Mouse (Mus musculus): ENCODE measurements around the gene Myo10. TPM values are rescaled to one million over a fixed set of nuclear protein-coding genes. Genes with fewer than 3 reads are reported as not detected.

The Myo10 gene
- polyA plus RNA-seq, 1 experiment, result 32.8 TPM

- Histone ChIP-seq H3K4me1 (ENCODE audit: control insufficient read depth, insufficient read depth, low read length) (no peaks in the 10 kb centered on the region), H3K27ac (ENCODE audit: insufficient read depth, low read length) (no peak overlapping the region), H3K4me3 (ENCODE audit: insufficient read depth, low read length) (no peak overlapping the region)
- TF ChIP-seq POLR2A (IDR thresholded peaks at IDR 0.05; ENCODE audit: extremely low read depth, insufficient read depth, low read length), result no peak
- TF ChIP-seq CTCF (IDR thresholded peaks at IDR 0.05; ENCODE audit: extremely low read depth, insufficient read depth, low read length), result no peak
Observed at GRCm38 (mm10) chr15:25640840-25641752, 18.8 kb downstream of the Myo10 start.

DNA sequence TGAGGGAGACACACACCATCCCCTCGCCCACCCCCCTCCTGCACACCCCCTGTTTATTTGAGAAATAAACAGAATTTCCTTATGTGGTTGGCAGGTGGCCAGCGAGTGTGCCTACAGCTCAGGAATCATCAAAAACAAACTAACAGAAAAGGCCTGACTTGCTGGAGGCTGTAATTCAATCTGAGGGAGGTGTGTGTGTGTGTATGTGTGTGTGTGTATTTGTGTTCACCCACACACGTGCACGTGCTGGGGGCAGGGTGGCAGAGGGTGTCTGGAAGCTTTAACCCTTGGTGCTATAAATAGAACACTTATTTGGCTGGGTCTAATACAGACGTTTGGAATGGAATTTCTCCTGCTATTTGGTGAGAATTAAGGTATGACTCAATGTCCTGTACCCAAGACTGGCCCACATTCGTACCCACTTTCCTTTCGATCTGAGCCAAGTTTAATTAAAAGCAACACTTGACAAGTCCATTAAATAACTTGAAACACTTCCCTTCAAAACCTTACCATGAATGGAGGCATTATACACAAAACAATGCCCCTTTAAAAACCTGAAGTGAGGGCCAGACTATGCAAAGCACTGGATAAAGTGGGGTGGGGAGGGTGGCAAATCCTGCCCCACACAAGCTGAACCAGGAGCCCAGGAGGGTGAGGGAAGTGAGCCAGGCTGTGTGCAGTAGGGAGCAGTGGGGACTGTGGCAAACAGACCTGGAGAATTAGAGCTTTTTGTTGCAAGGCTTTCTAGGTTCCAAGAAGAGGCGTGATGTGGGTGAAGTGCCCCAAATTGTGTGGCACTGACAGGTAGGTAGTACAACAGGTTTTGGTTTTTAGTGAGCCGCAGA is 20.1 kb downstream of the Myo10 start:
- H3K4me1 ChIP-seq (ENCODE audit: control insufficient read depth, insufficient read depth, low read length), result no peaks in the 10 kb centered on the region
- H3K4me3 ChIP-seq (ENCODE audit: insufficient read depth, low read length), result no peak overlapping the region
- no peak overlapping the region for H3K27ac ChIP-seq (ENCODE audit: insufficient read depth, low read length)
- TF ChIP-seq CTCF (IDR thresholded peaks at IDR 0.05; ENCODE audit: extremely low read depth, insufficient read depth, low read length), result no peak
- no peak for TF ChIP-seq POLR2A (IDR thresholded peaks at IDR 0.05; ENCODE audit: extremely low read depth, insufficient read depth, low read length)

DNA sequence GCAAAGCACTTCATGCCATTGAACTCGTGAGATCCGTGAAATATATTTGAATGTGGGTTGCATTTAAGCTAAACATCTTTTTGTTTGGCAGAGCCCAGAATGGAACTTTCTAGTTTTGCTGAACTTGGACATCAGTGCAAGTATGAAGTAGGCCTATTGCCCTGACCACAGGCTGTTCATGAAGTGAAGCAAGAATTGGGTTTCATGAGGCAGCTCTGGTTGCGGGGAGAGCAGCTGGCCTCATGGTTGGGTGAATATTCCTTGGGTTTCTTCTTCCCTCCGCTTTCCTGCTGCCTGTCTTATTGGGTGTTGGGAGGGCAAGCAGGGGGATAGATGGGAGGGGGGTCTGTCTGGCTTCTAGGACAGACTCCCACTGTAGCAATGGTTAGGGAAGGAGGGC is 23.5 kb downstream of the Myo10 start:
- Histone ChIP-seq H3K4me1 (ENCODE audit: control insufficient read depth, insufficient read depth, low read length) (no peaks in the 10 kb centered on the region), H3K27ac (ENCODE audit: insufficient read depth, low read length) (no peak overlapping the region), H3K4me3 (ENCODE audit: insufficient read depth, low read length) (no peak overlapping the region)
- TF ChIP-seq CTCF (IDR thresholded peaks at IDR 0.05; ENCODE audit: extremely low read depth, insufficient read depth, low read length) (no peak), POLR2A (IDR thresholded peaks at IDR 0.05; ENCODE audit: extremely low read depth, insufficient read depth, low read length) (no peak)

GRCm38 (mm10) chr15:25648287-25648686 is 26.0 kb downstream of the Myo10 start:
- Histone ChIP-seq H3K27ac (ENCODE audit: insufficient read depth, low read length) (no peak overlapping the region), H3K4me1 (ENCODE audit: control insufficient read depth, insufficient read depth, low read length) (no peaks in the 10 kb centered on the region), H3K4me3 (ENCODE audit: insufficient read depth, low read length) (no peak overlapping the region)
- TF ChIP-seq POLR2A (IDR thresholded peaks at IDR 0.05; ENCODE audit: extremely low read depth, insufficient read depth, low read length), result no peak
- no peak for TF ChIP-seq CTCF (IDR thresholded peaks at IDR 0.05; ENCODE audit: extremely low read depth, insufficient read depth, low read length)

GRCm38 (mm10) chr15:25650371-25650770 is 28.0 kb downstream of the Myo10 start:
- no peaks in the 10 kb centered on the region for H3K4me1 ChIP-seq (ENCODE audit: control insufficient read depth, insufficient read depth, low read length)
- H3K4me3 ChIP-seq (ENCODE audit: insufficient read depth, low read length), result no peak overlapping the region
- no peak overlapping the region for H3K27ac ChIP-seq (ENCODE audit: insufficient read depth, low read length)
- TF ChIP-seq POLR2A (IDR thresholded peaks at IDR 0.05; ENCODE audit: extremely low read depth, insufficient read depth, low read length), result no peak
- no peak for TF ChIP-seq CTCF (IDR thresholded peaks at IDR 0.05; ENCODE audit: extremely low read depth, insufficient read depth, low read length)

DNA sequence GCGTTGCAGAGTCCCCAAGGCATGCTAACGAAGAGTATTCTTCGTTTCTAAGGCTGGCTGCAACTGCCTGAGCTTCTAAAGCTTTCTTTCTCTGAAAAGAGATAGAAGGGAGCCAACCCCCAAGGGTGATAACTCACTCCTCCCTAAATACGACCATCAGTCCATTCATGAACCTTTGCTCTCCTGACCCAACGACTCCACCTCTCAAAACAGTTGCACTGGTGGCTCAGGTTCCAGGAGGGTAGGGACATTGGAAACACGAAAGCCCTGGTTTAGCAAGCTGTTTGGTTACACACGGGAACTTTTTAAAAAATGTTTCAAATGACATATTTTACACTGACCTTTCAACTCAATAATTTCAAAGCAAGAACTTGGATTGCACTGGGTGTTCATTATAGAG is 29.5 kb downstream of the Myo10 start:
- H3K4me1 ChIP-seq (ENCODE audit: control insufficient read depth, insufficient read depth, low read length), result no peaks in the 10 kb centered on the region
- H3K4me3 ChIP-seq (ENCODE audit: insufficient read depth, low read length), result no peak overlapping the region
- TF ChIP-seq POLR2A (IDR thresholded peaks at IDR 0.05; ENCODE audit: extremely low read depth, insufficient read depth, low read length) (no peak), CTCF (IDR thresholded peaks at IDR 0.05; ENCODE audit: extremely low read depth, insufficient read depth, low read length) (no peak)
- H3K27ac ChIP-seq (ENCODE audit: insufficient read depth, low read length), result no peak overlapping the region

DNA sequence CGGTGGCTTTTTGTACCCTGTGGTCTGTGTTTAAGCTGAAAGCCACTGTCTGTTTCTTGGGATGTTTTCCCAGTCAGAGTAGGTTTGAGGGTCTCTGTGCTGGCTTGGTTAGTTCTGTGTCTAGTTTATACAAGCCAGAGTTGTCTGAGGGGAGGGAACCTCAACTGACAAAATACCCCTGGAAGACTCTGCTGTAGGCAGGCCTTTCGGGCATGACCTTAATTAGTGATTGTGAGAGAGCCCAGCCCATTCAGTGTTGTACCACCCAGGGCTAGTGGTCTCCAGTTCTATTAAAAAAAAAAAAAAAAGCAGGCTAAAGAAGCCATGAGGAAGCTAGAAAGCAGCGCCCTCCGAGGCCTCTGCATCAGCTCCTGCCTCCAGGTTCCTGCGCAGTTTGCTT is 30.0 kb downstream of the Myo10 start:
- H3K4me3 ChIP-seq (ENCODE audit: insufficient read depth, low read length), result no peak overlapping the region
- no peaks in the 10 kb centered on the region for H3K4me1 ChIP-seq (ENCODE audit: control insufficient read depth, insufficient read depth, low read length)
- no peak for TF ChIP-seq POLR2A (IDR thresholded peaks at IDR 0.05; ENCODE audit: extremely low read depth, insufficient read depth, low read length)
- TF ChIP-seq CTCF (IDR thresholded peaks at IDR 0.05; ENCODE audit: extremely low read depth, insufficient read depth, low read length), result no peak
- no peak overlapping the region for H3K27ac ChIP-seq (ENCODE audit: insufficient read depth, low read length)

GRCm38 (mm10) chr15:25652933-25653332 is 30.6 kb downstream of the Myo10 start:
- Histone ChIP-seq H3K27ac (ENCODE audit: insufficient read depth, low read length) (no peak overlapping the region), H3K4me1 (ENCODE audit: control insufficient read depth, insufficient read depth, low read length) (no peaks in the 10 kb centered on the region), H3K4me3 (ENCODE audit: insufficient read depth, low read length) (no peak overlapping the region)
- no peak for TF ChIP-seq CTCF (IDR thresholded peaks at IDR 0.05; ENCODE audit: extremely low read depth, insufficient read depth, low read length)
- no peak for TF ChIP-seq POLR2A (IDR thresholded peaks at IDR 0.05; ENCODE audit: extremely low read depth, insufficient read depth, low read length)

GRCm38 (mm10) chr15:25653680-25654079 is 31.4 kb downstream of the Myo10 start:
- TF ChIP-seq CTCF (IDR thresholded peaks at IDR 0.05; ENCODE audit: extremely low read depth, insufficient read depth, low read length), result no peak
- no peak for TF ChIP-seq POLR2A (IDR thresholded peaks at IDR 0.05; ENCODE audit: extremely low read depth, insufficient read depth, low read length)

More at GRCm38 (mm10) chr15:25653680-25654079, 31.4 kb downstream of the Myo10 start:
- H3K4me3 ChIP-seq (ENCODE audit: insufficient read depth, low read length), result no peak overlapping the region
- no peak overlapping the region for H3K27ac ChIP-seq (ENCODE audit: insufficient read depth, low read length)
- no peaks in the 10 kb centered on the region for H3K4me1 ChIP-seq (ENCODE audit: control insufficient read depth, insufficient read depth, low read length)

Data from cortical plate, adult 2 months (tissue).